Mouse (Mus musculus): ENCODE measurements around the gene Mark4.

Mark4 gene

DNA sequence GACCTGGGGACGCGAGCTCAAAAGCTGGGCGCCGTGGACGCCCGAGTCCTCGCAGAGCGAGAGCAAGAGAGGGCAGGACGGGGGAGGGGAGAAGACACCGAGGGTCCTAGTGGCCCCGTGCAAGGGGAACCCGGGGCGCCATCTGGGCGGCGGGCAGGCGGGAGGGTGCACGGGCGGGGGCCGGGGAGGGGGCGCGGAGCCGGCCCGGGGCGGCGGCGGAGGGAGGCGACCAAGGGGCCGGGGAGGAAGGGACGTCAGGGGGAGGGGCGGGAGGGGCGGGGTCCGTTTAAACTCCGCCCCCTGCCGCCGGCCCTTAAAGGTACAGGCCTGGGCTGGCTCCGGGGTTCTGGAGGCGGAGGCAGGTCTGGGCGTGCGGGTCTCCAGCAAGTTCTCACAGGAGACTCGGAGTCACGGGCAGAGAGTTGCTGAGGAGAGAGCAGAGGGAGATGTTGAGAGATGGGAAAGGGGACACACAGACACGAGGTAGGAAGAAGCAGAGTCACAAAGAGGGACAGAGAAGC, at the start of gene Mark4:
Gene Mark4 (minus strand): TSS at position 231 of the 521 bp plus-strand sequence.
- DNase-seq: peak; percentile 80 to 81

DNA sequence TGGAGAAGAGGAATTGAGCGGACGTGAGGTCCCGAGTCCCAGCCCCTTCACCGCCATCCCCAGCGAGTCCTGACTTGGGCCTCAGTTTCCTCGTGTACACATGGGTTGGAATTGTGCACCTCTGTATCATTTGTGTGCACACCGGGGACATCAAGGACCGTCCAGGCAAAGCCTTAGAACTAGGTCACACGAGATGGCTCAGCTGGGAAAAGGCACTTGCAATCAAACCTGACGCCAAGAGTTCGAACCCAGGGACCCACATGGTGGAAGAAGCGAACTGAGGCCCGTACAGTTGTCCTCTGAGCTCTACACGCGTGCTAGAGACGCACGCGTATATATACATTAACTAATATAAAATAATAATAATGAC, 49.0 kb upstream of the Mark4 start:
- DNase-seq: no peak

DNA sequence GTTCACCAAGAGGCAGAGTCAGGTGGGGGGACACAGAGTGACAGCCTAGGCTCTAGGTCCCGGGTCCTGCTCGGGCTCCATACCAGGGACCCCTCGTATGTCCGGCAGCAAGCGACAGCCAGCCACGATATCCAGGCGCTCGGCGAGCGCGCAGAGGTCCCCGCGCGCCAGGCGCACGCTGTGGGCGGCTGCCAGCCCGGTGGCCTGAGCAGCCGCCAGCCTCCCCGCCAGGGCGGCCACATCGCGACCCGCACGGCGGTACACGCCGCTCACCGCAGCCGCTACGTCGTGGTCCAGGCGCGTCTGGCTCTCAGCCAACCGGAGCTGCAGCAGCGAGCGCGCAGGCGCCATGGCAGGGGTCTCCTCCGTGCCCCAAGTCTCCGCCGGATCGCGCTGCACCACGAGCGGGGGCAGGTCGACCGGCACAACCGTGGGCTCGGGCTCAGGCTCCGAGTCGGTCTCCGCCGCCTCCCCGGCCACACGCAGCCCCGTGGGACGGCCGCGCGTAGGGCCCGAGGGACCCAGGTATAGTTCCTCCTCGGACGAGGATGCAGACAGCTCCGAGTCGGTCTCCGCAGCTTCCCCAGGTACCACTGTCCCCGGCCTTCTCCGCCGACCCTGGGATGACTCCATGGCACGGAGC, 48.5 kb upstream of the Mark4 start:
- peak in 1 of 2 experiments; percentile 35 for DNase-seq

DNA sequence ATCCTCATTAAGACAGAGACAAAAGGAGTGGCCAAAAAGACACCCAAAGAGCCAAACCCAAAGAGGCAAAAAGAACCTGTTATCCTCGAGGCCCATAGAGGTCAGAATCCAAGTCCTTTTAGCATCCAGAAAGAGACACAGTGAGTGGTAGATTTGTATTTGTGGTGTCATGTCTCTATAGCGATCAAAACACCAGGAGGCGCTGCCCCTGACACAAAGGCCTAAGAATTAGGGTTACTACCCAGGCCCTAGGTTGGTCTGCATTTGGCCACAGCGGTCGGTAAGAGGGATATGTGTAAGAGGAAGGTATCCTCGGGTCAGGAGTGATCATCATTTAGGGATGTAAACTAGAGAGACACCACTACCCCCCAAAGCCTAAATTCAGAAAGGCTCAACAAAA, 47.7 kb upstream of the Mark4 start:
- no peak for DNase-seq

DNA sequence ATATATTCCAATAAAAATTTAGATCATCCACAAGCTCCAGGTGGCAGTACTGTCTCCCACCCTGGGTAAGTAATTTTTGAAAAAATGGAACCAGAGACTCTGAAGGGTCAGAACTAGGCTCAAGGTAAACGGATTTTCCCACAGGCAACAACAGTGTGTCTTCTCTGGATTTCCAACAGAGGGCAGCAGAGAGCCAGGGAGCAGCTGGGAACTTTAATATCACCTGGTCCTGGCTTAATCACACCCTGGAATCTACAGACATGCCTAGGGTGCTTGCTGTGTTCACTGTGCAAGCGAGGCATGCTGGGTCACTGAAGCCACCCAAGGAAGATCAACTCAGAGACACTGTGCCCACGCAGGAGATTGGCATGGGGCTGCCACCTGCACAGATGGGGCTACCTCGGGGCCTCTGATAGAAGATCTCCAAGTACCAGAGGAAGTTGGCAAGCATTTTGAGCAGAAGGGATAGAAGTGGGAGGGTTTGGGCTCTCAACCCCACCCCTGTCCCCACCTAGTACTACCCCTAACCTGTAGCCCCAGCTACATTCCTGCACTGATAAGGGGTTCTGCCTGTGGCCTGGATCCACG, 45.0 kb upstream of the Mark4 start:
- DNase-seq: peak; percentile 52 to 61

DNA sequence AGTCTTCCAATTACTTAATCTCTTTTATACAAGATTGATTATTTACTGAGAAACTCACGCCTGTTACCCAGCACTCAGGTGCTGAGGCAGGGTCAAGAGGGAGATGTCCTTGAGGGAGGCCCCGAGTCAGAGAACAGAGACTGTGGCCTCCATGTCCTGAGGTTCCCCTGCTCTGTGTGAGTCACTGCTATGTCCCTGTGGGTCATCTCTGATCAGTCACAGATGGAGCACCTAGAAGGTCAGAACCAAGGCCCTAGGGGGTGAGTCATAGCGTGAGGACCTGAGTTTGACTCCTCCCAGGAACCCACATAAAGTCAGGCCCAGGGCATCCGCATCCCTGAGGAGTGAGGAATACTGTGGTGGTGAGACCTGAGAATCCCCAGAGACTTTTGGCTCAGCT, 43.0 kb upstream of the Mark4 start:
- no peak for DNase-seq

DNA sequence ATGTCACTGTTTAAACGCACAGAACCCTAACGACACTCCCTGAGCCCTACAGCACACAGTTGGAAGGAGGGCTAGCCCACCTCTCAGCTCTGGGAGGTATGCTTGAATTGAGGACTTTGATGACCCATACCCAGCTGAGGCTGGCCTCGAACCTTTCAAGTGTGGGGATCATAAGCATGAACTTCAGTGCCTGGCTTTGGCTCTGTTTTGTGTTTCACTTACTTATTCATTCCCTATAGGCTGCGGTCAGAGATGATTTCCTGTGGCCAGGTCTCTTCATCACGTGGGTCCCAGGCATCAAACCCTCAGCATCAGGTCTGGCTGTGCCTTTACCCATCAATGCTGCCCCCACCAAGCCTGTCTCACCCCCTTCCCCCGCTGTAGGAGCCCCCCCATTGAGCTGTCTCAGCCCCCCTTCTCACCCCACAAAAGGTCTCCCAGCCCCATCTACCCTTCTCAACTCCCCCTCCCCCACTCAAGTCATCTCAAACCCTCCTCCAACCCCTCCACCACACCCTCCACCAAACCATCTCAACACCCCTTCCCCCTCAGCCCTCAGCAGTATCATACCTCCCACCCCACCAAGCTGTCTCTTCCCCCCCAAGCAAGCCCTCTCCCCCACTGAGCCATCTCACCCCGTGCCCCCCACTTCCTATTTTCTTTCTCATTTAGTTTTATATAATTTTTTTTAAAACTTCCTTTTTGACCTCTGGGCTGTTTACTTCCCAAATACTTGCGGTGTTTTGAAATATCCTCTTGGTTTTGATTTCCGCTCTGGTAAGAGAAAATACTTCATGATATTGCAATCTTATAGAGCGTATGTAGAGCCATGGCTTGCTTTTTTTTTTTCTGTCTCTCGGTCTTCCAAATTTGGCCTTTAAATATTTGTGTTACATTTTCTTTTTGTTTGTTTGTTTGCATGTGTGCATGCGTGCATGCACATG, 42.1 kb upstream of the Mark4 start:
- DNase-seq: no peak

DNA sequence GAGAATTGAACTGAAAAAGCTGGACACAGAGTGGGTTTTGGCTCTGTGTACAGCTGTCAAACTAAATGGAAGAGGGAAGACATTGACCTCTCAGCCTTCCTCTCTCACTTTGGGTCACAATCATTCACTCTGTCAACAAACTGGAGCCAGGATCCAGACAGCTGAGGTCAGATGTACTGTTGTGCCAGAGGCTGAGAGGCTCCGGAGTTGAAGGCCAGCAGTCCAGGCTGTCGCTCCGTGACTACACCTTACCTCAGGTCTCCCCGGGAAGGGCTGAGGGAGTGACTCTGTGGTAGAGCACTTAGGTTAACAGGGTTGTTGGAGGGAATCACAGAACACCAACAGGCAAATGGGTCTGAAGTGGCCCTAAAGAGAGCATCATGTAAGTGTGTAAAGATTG, 39.7 kb upstream of the Mark4 start:
- DNase-seq: no peak

DNA sequence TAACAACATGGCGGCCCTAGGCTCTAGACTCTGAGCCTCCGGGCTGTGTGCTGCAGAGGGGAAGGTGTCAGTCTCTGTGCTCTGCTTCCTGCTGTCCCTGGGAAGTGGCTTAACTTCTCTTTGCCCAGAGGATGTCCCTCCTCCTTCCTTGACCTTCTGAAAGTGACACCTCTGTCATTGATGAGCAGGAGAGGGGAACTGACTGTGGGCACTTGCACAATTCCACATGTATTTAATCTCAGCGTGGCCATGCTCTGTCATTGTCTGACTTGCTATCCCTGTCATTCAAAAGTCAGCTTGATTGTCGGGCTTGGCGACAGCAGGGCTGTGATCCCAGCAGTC, 37.6 kb upstream of the Mark4 start:
- no peak for DNase-seq

DNA sequence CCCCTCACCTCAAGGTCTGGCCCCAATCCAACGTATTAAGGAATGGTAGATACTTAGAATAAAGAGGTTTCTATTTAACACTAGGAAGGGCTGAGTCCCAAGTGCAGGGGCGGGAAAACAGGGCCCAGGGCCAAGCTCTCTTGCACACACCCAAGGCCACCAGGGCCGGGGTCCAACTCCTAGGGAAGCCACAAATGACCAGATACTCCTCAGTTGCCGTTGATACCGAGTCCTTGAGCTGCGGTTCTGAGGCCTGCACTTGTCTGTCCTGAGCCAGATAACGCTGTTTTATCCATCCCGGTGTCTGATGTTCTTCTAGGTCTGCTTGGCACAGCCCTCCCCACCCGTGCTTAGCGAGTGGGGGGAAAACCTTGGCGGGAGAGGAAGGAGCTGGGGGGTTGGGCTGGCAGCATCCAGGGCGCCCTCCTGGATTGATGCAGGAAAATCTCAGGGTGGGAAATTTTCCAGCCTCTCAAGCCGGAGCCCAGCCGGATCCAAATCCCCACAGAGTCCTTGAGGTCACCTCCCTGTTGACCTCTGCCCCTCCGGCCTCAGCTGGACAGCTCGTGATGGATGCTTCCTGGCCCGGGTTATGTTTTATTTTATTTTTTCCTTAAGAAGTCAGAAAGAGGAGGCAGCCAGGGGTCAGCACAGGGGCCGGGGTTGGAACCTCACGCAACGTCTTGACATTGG, 37.0 kb upstream of the Mark4 start:
- peak; percentile 37 to 40 for DNase-seq

DNA sequence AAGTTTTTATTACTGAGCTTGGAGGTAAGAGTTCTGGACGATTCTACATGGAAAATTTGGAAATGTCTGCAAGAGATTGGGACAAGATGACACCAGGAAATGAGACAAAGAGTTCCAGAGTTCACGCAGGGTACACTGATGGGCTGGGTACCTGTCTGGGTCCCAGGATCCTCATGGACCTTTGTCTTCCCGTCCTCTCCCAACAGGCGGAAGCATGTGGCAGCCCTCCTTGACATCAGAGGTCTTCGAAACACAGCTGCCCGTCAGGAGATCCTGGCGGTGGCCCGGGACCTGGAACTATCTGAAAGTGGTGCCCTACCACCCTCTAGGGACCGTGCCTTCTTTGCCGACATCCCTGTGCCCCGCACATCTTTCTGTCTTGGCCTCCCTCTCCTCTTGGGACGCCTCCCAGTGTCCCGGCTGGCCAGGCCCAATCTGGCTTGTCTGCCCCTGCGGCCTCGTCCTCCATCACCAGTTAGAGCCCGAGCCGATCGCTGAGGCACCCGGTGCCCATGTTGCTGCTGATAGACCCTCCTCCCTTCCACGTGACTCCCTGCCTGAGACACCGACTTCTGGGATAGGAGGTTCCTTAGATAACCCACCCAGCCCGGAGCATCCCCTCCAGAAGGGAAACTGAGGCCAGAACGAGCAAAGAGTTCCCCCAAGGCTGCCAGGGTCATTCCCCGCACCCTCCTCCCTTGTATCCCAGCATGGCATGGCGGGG, 36.3 kb upstream of the Mark4 start:
- DNase-seq: no peak

DNA sequence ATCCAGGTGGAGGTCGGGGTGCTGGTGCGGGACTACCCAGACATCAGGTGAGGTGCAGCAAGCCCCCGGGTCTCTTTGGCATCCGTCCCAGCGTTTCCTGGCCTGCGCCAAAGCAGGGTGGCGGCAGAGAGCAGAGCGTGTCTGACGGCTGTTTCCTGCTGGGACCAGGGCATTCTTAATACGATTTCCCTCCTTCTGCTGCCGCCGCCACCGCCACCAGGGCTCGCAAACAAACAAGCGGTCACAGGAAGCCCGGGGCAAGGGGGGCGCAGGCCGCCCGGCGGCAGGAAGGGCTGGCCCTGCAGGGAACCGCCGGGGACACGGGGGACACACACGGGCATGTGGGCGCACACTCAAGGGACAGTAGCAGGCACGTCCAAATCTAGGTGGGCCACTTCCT, 33.1 kb upstream of the Mark4 start:
- DNase-seq: peak; percentile 69 to 81

DNA sequence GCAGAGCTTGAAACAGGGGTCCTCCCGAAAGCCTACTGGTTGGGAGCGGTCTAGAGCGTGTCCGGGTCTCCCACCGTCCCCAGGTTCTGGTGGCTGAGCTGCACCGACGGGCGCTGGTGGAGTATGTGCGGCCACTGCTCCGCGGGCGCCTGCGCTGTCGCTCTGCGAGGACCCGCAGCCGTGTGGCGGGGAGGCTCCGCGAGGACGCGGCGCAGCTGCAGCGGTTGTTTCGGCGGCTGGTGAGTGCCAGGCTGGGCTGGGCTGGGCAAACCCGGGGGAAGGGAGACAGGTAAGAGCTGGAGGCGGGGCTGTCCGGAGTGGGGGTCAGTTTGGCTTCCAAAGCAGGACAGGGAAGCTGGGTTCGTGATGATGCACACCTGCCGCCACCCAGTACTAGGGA, 30.9 kb upstream of the Mark4 start:
- no peak for DNase-seq

DNA sequence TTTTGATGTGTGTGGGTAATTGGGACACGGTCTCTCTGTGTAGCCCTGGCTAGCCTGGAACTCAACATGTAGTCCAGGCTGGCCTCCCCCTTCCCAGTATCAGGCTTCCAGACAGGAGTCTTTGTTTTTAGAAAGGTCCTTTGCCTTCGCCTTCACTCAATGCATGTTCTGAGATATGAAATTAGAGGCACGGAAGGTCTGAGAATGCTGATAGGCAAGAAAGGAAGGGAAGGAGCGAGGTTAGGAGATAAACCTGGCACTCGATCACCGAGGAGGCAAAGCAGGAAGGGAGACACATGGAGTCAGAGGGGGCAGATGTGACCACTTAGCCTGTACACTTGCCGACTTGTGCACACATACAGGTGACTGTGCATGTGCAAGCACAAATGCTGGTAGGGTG, 27.9 kb upstream of the Mark4 start:
- no peak for DNase-seq

DNA sequence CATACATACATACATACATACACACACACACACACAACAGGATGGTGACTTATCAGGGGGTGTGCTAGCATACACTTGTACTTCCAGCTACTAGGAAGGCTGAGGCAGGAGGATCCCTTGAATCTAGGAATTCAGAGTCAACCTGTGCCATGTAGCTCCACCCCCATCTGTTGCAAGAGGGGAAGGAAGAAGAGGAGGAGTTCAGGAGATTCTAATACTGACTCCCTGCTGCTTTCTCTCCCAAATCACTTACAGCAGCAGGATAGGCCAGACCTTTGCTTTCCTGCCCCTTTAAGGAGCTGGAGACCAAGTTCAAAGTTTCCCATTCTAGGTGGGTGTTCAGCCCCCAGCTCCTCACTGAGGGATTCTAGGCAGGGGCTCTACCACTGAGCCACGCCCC, 26.9 kb upstream of the Mark4 start:
- no peak for DNase-seq

DNA sequence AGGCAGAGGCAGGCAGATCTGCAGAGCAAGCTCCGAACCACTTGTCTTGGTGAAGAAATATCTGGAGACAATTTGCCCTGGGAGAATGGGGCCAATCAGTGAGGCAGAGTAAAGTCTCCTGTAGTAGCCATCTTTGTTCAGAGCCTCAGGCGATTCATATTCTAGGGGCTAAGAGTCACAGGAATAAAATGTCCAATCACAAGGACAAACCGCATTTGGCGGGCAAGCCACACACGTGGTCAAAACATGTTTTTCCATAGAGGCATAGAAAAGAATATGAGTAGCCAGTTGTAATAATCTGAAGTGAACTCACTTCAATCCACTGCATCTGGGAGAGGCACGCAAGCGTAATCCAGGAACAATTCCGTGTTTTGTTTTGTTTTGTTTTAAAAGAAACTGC, 24.7 kb upstream of the Mark4 start:
- DNase-seq: no peak

DNA sequence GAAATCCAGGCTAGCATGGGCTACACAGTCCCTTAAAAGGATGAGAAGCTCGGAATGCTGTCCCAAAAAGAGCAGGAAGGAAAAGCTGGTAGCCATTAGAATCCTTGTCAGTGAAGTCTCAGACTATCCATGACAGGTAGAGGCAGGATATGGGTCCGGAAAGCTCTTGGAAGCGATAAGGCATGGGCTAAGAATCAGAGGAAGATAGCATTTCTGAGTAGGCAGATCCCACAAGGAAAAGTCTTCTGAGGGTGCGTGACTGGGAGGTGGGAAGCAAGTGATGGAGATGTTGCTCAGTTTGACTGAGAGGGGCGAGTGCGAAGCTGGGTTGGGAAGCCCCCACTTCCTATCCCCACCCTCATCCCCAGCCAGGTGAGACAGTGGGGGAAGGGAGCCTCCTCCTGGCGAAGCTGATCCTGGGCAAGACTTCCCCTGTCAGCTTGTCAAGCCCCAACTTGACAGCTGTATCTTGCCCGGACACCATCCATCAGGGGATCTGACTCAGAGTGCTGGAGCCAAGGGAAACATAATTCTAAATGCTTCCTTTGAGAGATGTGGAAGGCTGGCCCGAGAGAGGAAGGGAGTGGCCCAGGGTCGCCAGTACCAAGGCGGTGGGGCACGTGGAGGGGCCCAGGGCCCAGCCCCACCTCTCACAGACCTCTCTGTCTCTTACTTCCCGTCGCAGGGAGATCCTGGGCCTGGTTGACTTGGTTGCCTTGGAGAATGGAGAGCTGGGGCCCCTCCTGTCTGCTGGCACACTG, 19.2 kb upstream of the Mark4 start:
- no peak for DNase-seq

DNA sequence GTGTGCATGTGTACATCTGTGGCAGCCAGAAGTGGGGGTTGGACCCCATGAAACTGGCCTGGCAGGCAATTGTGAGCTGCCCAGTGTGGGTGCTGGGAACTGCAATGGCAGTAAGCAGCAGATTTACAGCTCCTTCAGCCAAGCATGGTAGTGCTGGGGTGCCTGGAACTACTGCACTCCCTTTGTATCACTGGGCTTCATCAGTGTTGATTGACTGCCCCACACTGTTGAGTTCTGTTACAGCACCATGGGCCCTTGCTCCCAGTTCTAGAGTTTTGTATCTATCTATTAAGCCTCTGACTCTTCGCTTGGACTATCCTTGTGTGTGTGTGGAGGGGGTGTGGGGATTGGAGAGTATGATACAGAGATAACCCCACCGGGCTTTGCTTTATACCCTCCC, 18.5 kb upstream of the Mark4 start:
- DNase-seq: no peak

DNA sequence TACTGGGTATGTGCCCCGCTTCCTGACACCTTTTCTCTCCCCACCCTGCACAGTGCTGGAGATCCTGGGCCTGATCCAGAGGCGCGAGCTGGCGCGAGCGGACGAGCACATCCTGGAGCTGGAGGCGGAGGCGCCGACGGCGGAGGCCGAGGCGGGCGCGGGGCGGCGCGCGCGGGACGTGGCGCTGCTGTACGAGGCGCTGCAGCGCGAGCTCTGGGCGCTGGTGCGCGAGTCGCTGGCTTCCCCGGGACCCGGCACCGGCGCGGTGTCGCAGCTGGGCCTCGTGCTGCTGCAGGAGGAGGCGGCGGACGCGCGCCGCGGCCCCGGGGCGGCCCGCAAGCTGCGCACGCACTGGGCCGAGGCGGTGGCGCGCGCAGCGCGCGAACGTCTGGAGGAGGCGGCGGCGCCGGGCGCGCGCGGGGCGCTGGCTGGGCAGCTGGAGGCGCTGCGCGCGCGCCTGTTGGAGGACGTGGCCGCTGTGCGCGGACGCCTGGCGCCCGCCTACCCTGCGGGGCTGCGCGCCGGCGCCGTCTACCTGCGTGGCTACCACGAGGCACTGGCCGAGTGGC, 15.3 kb upstream of the Mark4 start:
- peak; percentile 57 to 67 for DNase-seq

DNA sequence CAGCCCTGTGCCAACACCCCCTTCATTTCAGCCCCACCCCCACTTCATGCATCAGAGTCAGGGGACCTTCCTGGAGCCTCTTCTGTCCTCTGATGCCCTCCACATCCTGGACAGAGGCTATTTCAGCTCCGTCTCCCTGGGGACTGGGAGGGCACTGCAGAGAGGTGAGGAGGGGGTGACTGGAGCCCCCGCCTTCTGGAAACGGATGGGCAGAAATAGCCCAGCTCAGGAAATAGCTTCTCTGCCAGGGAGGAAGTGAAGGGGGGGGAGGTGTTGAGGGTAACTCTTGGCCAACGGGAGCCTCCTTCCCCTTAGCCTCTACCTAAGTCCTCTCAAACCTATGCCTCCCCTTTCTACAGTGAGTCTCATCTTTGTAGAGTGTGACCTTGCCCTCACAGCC, 13.8 kb upstream of the Mark4 start:
- DNase-seq: peak in 1 of 2 experiments; percentile 46

DNA sequence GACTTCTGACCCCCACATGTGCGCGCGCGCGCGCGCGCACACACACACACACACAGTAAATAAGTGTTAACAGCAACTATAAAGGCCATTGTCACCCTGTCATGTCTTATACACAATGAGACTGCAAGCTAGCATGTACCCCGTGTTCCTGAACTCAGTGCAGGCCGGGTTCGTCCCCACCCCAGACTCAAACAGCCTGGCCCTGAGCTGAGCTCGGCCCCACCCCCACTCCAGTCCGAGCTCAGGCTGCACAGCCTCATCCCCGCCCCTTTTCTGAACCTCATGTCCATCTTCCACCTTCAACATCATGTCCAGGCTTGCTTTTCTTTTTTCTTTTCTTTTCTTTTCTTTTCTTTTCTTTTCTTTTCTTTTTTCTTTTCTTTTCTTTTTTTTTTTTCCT, 11.7 kb upstream of the Mark4 start:
- DNase-seq: no peak
